Mouse (Mus musculus) myocyte (in vitro differentiated cells): ENCODE measurements around the gene Suox. TPM values are rescaled to one million over a fixed set of nuclear protein-coding genes. Genes with fewer than 3 reads are reported as not detected.

ENCODE experiments used
- H3K27me3 ChIP-seq: one replicate; pipeline ENCODE4 v1.6.1; 2011; ENCODE audit not compliant: control insufficient read depth, insufficient read depth, insufficient read length
- H3K36me3 ChIP-seq: one replicate; pipeline ENCODE4 v1.6.1; 2011; ENCODE audit not compliant: control insufficient read depth, insufficient read depth
- H3K4me2 ChIP-seq: one replicate; pipeline ENCODE4 v1.6.1; 2011; ENCODE audit warnings: low read depth, control low read depth
- H3K4me3 ChIP-seq: one replicate; pipeline ENCODE4 v1.5.1; 2011; ENCODE audit warnings: mild to moderate bottlenecking, control low read depth, moderate library complexity
- H3K79me2 ChIP-seq: one replicate; pipeline ENCODE4 v1.6.1; 2011; ENCODE audit not compliant: control insufficient read depth, insufficient read depth
- H3ac ChIP-seq: one replicate; pipeline ENCODE4 v1.6.1; 2011; ENCODE audit not compliant: control insufficient read depth, insufficient read length
- CEBPB ChIP-seq: IDR thresholded peaks from 2 replicates; pipeline ENCODE4 v1.6.1; 2011; ENCODE audit warnings: mild to moderate bottlenecking, moderate library complexity; ENCODE audit not compliant: poor library complexity, insufficient read depth, severe bottlenecking
- E2F4 ChIP-seq: IDR thresholded peaks from one replicate; pipeline ENCODE4 v1.6.1; 2011; ENCODE audit warnings: mild to moderate bottlenecking, control low read depth, moderate library complexity; ENCODE audit not compliant: insufficient read depth
- MAX ChIP-seq: IDR thresholded peaks from one replicate; pipeline ENCODE4 v1.6.1; 2011; ENCODE audit warnings: low read depth, mild to moderate bottlenecking, control low read depth
- MYOD1 ChIP-seq, 3 experiments: IDR thresholded peaks; one replicate each; pipeline ENCODE4 v1.6.1; 2011; ENCODE audit warnings: control low read depth in 2 of 3, low read depth in 2 of 3, mild to moderate bottlenecking in 2 of 3, moderate library complexity in 1 of 3; ENCODE audit not compliant: insufficient read length in 2 of 3, control insufficient read depth in 1 of 3
- MYOG ChIP-seq, 3 experiments: IDR thresholded peaks; one replicate each; pipeline ENCODE4 v1.6.1; 2011; ENCODE audit warnings: control low read depth in 2 of 3, low read depth in 2 of 3, mild to moderate bottlenecking in 2 of 3; ENCODE audit not compliant: insufficient read length in 2 of 3, control insufficient read depth in 1 of 3, insufficient read depth in 1 of 3
- POLR2A ChIP-seq: IDR thresholded peaks from one replicate; pipeline ENCODE4 v1.6.1; 2011; ENCODE audit warnings: low read depth, mild to moderate bottlenecking, control low read depth, moderate library complexity; ENCODE audit not compliant: insufficient read length
- POLR2AphosphoS2 ChIP-seq: IDR thresholded peaks from one replicate; pipeline ENCODE4 v1.6.1; 2011; ENCODE audit warnings: low read depth, control low read depth; ENCODE audit not compliant: insufficient read length
- REST ChIP-seq: IDR thresholded peaks from one replicate; pipeline ENCODE4 v1.6.1; 2011; ENCODE audit warnings: mild to moderate bottlenecking, control low read depth, moderate library complexity; ENCODE audit not compliant: insufficient read depth, insufficient read length
- SRF ChIP-seq: IDR thresholded peaks from one replicate; pipeline ENCODE4 v1.6.1; 2011; ENCODE audit warnings: low read depth; ENCODE audit not compliant: control insufficient read depth, insufficient read length
- TCF12 ChIP-seq: IDR thresholded peaks from one replicate; pipeline ENCODE4 v1.6.1; 2011; ENCODE audit warnings: mild to moderate bottlenecking, control low read depth; ENCODE audit not compliant: poor library complexity, insufficient read depth, severe bottlenecking
- TCF3 ChIP-seq: IDR thresholded peaks from one replicate; pipeline ENCODE4 v1.6.1; 2011; ENCODE audit warnings: low read depth, control low read depth; ENCODE audit not compliant: insufficient read length
- USF1 ChIP-seq: IDR thresholded peaks from one replicate; pipeline ENCODE4 v1.6.1; 2011; ENCODE audit warnings: low read depth, mild to moderate bottlenecking, control low read depth, moderate library complexity
- polyA plus RNA-seq: library from polyadenylated mRNA; unstranded; fragments of >200 nt; fragmentation: generic; extraction: Trizol; gene quantifications from one replicate; pipeline ENCODE4 v1.2.1, GENCODE M21; 2012; ENCODE audit warnings: missing spikeins

Gene Suox
- polyA plus RNA-seq, 1 experiment: 23.3 TPM

GRCm38 (mm10) chr10:128641871-128642270 is 32.0 kb downstream of the Suox start:
- TF ChIP-seq MYOG (IDR thresholded peaks at IDR 0.05; ENCODE audit: control insufficient read depth in 1 of 3, insufficient read depth in 1 of 3, insufficient read length in 2 of 3, low read depth in 2 of 3) (no peak), USF1 (no peak), TCF12 (no peak), MYOD1 (IDR thresholded peaks at IDR 0.05; ENCODE audit: control insufficient read depth in 1 of 3, insufficient read length in 2 of 3, low read depth in 2 of 3) (no peak), CEBPB (no peak), POLR2AphosphoS2 (no peak), TCF3 (no peak), POLR2A (no peak), SRF (no peak), REST (no peak), MAX (no peak), E2F4 (no peak)
- Histone ChIP-seq H3K79me2 (no peaks in the 10 kb centered on the region), H3K27me3 (peaks cover 14% of the 10 kb centered on the region), H3ac (no peak overlapping the region), H3K4me3 (no peak overlapping the region), H3K4me2 (no peak overlapping the region), H3K36me3 (no peaks in the 10 kb centered on the region)

GRCm38 (mm10) chr10:128640891-128641290 is 33.0 kb downstream of the Suox start:
- Histone ChIP-seq H3K36me3 (no peaks in the 10 kb centered on the region), H3K27me3 (peaks cover 19% of the 10 kb centered on the region), H3K79me2 (no peaks in the 10 kb centered on the region), H3ac (no peak overlapping the region), H3K4me3 (no peak overlapping the region), H3K4me2 (no peak overlapping the region)
- TF ChIP-seq SRF: no peak
- TF ChIP-seq MAX: no peak
- no peak for TF ChIP-seq MYOG (IDR thresholded peaks at IDR 0.05; ENCODE audit: control insufficient read depth in 1 of 3, insufficient read depth in 1 of 3, insufficient read length in 2 of 3, low read depth in 2 of 3)
- TF ChIP-seq POLR2AphosphoS2: no peak
- TF ChIP-seq CEBPB: no peak
- TF ChIP-seq REST: no peak
- no peak for TF ChIP-seq E2F4
- no peak for TF ChIP-seq TCF12
- TF ChIP-seq MYOD1 (IDR thresholded peaks at IDR 0.05; ENCODE audit: control insufficient read depth in 1 of 3, insufficient read length in 2 of 3, low read depth in 2 of 3): no peak
- no peak for TF ChIP-seq USF1
- no peak for TF ChIP-seq TCF3
- TF ChIP-seq POLR2A: no peak

GRCm38 (mm10) chr10:128639999-128640398 is 33.9 kb downstream of the Suox start:
- peaks cover 12% of the 10 kb centered on the region for H3K27me3 ChIP-seq
- no peak overlapping the region for H3K4me3 ChIP-seq
- H3ac ChIP-seq: no peak overlapping the region
- no peaks in the 10 kb centered on the region for H3K36me3 ChIP-seq
- H3K4me2 ChIP-seq: no peak overlapping the region
- TF ChIP-seq TCF3 (no peak), SRF (no peak), MAX (no peak), POLR2AphosphoS2 (no peak), MYOG (IDR thresholded peaks at IDR 0.05; ENCODE audit: control insufficient read depth in 1 of 3, insufficient read depth in 1 of 3, insufficient read length in 2 of 3, low read depth in 2 of 3) (no peak), MYOD1 (IDR thresholded peaks at IDR 0.05; ENCODE audit: control insufficient read depth in 1 of 3, insufficient read length in 2 of 3, low read depth in 2 of 3) (no peak), CEBPB (no peak), REST (no peak), USF1 (no peak)
- no peaks in the 10 kb centered on the region for H3K79me2 ChIP-seq

GRCm38 (mm10) chr10:128637011-128637410 is 36.9 kb downstream of the Suox start:
- Histone ChIP-seq H3K79me2 (no peaks in the 10 kb centered on the region), H3K4me3 (no peak overlapping the region), H3K27me3 (peaks cover 25% of the 10 kb centered on the region), H3ac (no peak overlapping the region), H3K36me3 (no peaks in the 10 kb centered on the region), H3K4me2 (peak overlapping the region; percentile 18)
- TF ChIP-seq SRF (no peak), MYOG (IDR thresholded peaks at IDR 0.05; ENCODE audit: control insufficient read depth in 1 of 3, insufficient read depth in 1 of 3, insufficient read length in 2 of 3, low read depth in 2 of 3) (no peak), E2F4 (no peak), TCF12 (no peak), MYOD1 (IDR thresholded peaks at IDR 0.05; ENCODE audit: control insufficient read depth in 1 of 3, insufficient read length in 2 of 3, low read depth in 2 of 3) (no peak), USF1 (no peak), REST (no peak), POLR2AphosphoS2 (no peak), CEBPB (no peak), POLR2A (no peak)
